Mouse (Mus musculus) neutrophil, adult 5-6 weeks (primary cell): ENCODE data around the gene Olfr1373. TPM values are rescaled to one million over a fixed set of nuclear protein-coding genes. Genes with fewer than 3 reads are reported as not detected.

Experiments
- ATAC-seq: fragments of 151-379, 151-347 bp; 2 replicates; pipeline ENCODE4 v1.8.0; 2017; ENCODE audit warnings: mild to moderate bottlenecking, moderate TSS enrichment; ENCODE audit not compliant: insufficient number of reproducible peaks, poor library complexity, low FRiP score, severe bottlenecking; ENCODE audit errors: extremely low read depth
- total RNA-seq: library from RNA; stranded (forward); fragments of 200-1000 nt; gene quantifications from 2 replicates; pipeline ENCODE4 v1.2.3, GENCODE M21; 2017

Gene Olfr1373
- total RNA-seq, 1 experiment from 2014 or later = not detected

DNA sequence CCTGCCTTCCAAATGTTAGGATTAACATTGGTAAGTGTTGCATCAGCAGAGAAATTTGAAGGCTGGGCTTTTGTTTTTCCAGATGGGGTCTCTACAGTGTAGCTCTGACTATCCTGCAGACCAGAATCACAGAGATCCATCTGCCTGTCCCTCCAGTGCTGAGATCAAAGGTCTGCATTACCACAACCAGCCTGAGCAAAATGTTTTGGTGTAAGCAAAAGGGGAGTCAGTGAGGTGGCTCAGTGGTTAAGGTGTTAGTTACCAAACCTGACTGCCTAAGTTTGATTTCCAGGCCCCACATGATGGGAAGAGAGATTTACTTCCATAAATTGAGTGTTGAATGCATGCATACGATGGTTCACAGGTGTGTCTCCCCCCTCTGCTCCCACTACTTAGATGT lies 35.9 kb downstream of the Olfr1373 start:
- no peak for ATAC-seq

GRCm38 (mm10) chr11:52108796-52109195 lies 36.5 kb downstream of the Olfr1373 start:
- no peak for ATAC-seq

GRCm38 (mm10) chr11:52106438-52106837 lies 38.9 kb downstream of the Olfr1373 start:
- ATAC-seq = no peak

DNA sequence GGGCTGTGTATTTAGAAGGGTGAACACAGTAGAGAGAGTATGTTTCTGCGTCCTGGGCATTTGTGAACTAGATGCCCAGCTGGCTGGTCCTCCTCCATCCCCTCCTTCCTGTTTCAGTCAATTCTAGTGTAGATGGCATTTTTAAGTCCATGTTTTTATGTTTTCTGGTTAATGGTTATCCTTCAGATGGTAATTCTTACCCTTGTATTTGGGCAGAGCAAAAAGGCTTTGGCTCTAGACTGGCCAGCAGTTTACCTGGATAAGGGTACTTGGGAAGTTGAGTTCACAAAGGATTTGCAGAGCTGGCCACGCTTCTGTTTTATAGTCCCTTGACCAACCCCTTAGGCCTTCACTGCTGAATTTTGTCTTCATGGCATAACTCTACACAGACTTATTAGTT lies 39.3 kb downstream of the Olfr1373 start:
- no peak for ATAC-seq

- no peak for ATAC-seq
Observed at GRCm38 (mm10) chr11:52105503-52105902, 39.8 kb downstream of the Olfr1373 start.

DNA sequence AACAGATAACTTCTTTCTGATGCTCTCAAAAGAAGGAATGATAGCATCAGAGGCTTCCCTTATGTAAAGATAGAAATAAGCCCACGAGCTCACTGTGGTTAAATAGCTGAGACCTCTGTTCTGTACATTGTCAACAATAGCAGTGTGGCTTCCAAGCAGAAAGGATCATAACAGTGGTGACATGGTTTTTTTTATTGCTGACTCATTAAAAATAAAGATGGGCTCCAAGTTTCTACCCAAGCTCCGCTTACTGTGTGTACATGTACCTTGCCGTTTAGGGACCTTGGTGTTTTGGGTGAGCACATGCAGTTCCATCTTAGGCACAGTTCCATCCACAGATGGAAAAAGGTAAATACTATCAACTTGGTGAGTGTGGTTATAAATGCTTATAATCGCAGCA lies 42.4 kb downstream of the Olfr1373 start:
- ATAC-seq = no peak

DNA sequence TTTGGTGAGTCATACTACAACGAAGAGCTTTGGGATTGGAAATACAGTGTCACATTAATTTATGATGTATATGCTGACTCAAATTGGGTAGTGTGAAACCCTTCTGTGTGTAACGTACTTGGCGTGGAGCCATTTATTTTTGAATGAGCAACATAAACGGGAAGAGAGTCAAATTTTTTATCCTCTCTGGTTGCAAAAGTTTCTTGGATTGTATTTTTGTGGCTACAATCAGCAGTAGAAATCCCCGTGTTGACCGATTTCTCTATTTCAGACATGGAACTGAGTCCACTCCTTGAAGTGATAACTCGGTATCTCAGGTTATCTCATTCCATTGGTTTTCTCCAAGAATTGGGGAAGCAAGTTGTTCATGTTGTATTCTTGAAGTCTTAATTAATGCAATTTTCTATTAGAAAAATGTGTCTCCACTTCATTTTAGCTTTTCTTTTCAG lies 45.5 kb downstream of the Olfr1373 start:
- no peak for ATAC-seq

GRCm38 (mm10) chr11:52099031-52099761 lies 46.1 kb downstream of the Olfr1373 start:
- no peak for ATAC-seq

DNA sequence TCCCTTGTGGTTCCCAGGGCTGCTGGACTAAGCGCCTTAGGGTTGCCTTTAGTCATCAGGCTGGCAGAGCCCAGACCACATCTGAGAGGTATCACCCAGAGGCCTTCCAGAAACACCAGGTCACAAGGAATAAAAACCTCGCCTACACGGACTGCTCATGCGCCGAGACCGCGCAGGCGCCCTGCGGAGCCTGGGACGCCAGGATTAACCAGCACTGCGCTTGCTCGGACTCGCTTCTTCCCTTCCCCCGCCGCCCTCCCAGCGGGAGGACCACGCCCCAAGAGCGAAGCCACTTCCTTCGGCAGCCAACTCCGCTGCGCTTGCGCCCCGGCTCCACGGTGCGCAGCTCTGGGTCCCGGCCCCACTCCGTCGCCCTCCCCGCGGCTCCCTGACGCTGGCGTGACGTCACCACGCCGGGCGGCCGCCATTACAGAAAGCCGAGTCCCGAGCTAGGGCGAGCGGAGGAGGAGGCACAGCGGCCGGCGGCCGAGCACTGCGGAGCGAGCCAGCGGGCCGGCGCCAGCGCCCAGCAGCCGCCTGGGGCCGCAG lies 46.9 kb downstream of the Olfr1373 start, which contains the start of gene Ppp2ca:
Gene Ppp2ca (plus strand): TSS at position 284 of the 549 bp plus-strand sequence.
- ATAC-seq = peak; percentile 97

- no peak for ATAC-seq
Observed at GRCm38 (mm10) chr11:52097596-52097995, 47.7 kb downstream of the Olfr1373 start.

GRCm38 (mm10) chr11:52097016-52097415 lies 48.3 kb downstream of the Olfr1373 start:
- ATAC-seq = no peak

Other genes starting within 250 kb of the Olfr1373 start
- gene Cdkn2aipnl, start 177.9 kb downstream of the Olfr1373 start, total RNA-seq = 37.9 and 40.5 TPM in 2 replicates
- gene Ube2b, start 144.8 kb downstream of the Olfr1373 start, total RNA-seq = 269 and 292 TPM in 2 replicates
- gene Cdkl3, start 141.3 kb downstream of the Olfr1373 start, total RNA-seq = 12.8 and 21.7 TPM in 2 replicates
- gene Ppp2ca, start 46.8 kb downstream of the Olfr1373 start, total RNA-seq = 114 and 133 TPM in 2 replicates
- gene Olfr1371, start 68.5 kb upstream of the Olfr1373 start, total RNA-seq = not detected in 2 replicates
- 80.5 and 92.6 TPM in 2 replicates for gene Skp1a, start 86.5 kb upstream of the Olfr1373 start, total RNA-seq
- 32.0 and 34.7 TPM in 2 replicates for gene Tcf7, start 137.5 kb upstream of the Olfr1373 start, total RNA-seq
- 42.9 and 53.9 TPM in 2 replicates for gene Vdac1, start 215.3 kb upstream of the Olfr1373 start, total RNA-seq